Mouse (Mus musculus): ENCODE measurements around the gene Ift46.

Gene Ift46

GRCm38 (mm10) chr9:44767101-44768028, at the start of gene Ift46, which contains the start of gene Arcn1:
Gene Ift46, plus strand, starts transcription at chr9:44767908.
Gene Arcn1, minus strand, starts transcription at chr9:44767845.
- in situ Hi-C loops (cut with MboI; ENCODE audit: low pct_unique_long_range_greater_than_20kb in 1 of 2, low sequenced_read_pairs in 2 of 2, unreplicated experiment in 1 of 2), result no loop called here

GRCm38 (mm10) chr9:44718937-44719631, 48.6 kb upstream of the Ift46 start:
- in situ Hi-C loops (cut with MboI; ENCODE audit: low pct_unique_long_range_greater_than_20kb in 1 of 2, low sequenced_read_pairs in 2 of 2, unreplicated experiment in 1 of 2), result no loop called here

- in situ Hi-C loops (cut with MboI; ENCODE audit: low pct_unique_long_range_greater_than_20kb in 1 of 2, low sequenced_read_pairs in 2 of 2, unreplicated experiment in 1 of 2), result no loop called here
Observed at GRCm38 (mm10) chr9:44719632-44720357, 47.9 kb upstream of the Ift46 start.

GRCm38 (mm10) chr9:44720358-44721153, 47.2 kb upstream of the Ift46 start:
- in situ Hi-C loops (cut with MboI; ENCODE audit: low pct_unique_long_range_greater_than_20kb in 1 of 2, low sequenced_read_pairs in 2 of 2, unreplicated experiment in 1 of 2), result no loop called here

GRCm38 (mm10) chr9:44721154-44721876, 46.4 kb upstream of the Ift46 start:
- in situ Hi-C loops (cut with MboI; ENCODE audit: low pct_unique_long_range_greater_than_20kb in 1 of 2, low sequenced_read_pairs in 2 of 2, unreplicated experiment in 1 of 2), result no loop called here

- in situ Hi-C loops (cut with MboI; ENCODE audit: low pct_unique_long_range_greater_than_20kb in 1 of 2, low sequenced_read_pairs in 2 of 2, unreplicated experiment in 1 of 2), result no loop called here
Observed at GRCm38 (mm10) chr9:44721877-44722186, 45.9 kb upstream of the Ift46 start.

GRCm38 (mm10) chr9:44722575-44722974, 45.1 kb upstream of the Ift46 start:
- in situ Hi-C loops (cut with MboI; ENCODE audit: low pct_unique_long_range_greater_than_20kb in 1 of 2, low sequenced_read_pairs in 2 of 2, unreplicated experiment in 1 of 2), result no loop called here

- in situ Hi-C loops (cut with MboI; ENCODE audit: low pct_unique_long_range_greater_than_20kb in 1 of 2, low sequenced_read_pairs in 2 of 2, unreplicated experiment in 1 of 2), result no loop called here
Observed at GRCm38 (mm10) chr9:44723008-44723407, 44.7 kb upstream of the Ift46 start.

- in situ Hi-C loops (cut with MboI; ENCODE audit: low pct_unique_long_range_greater_than_20kb in 1 of 2, low sequenced_read_pairs in 2 of 2, unreplicated experiment in 1 of 2), result no loop called here
Observed at GRCm38 (mm10) chr9:44723521-44724041, 44.1 kb upstream of the Ift46 start.

- in situ Hi-C loops (cut with MboI; ENCODE audit: low pct_unique_long_range_greater_than_20kb in 1 of 2, low sequenced_read_pairs in 2 of 2, unreplicated experiment in 1 of 2), result no loop called here
Observed at GRCm38 (mm10) chr9:44724223-44724622, 43.5 kb upstream of the Ift46 start.

- in situ Hi-C loops (cut with MboI; ENCODE audit: low pct_unique_long_range_greater_than_20kb in 1 of 2, low sequenced_read_pairs in 2 of 2, unreplicated experiment in 1 of 2), result no loop called here
Observed at GRCm38 (mm10) chr9:44724665-44725064, 43.0 kb upstream of the Ift46 start.

GRCm38 (mm10) chr9:44726431-44727146, 41.1 kb upstream of the Ift46 start:
- in situ Hi-C loops (cut with MboI; ENCODE audit: low pct_unique_long_range_greater_than_20kb in 1 of 2, low sequenced_read_pairs in 2 of 2, unreplicated experiment in 1 of 2), result no loop called here

- in situ Hi-C loops (cut with MboI; ENCODE audit: low pct_unique_long_range_greater_than_20kb in 1 of 2, low sequenced_read_pairs in 2 of 2, unreplicated experiment in 1 of 2), result no loop called here
Observed at GRCm38 (mm10) chr9:44727441-44727840, 40.3 kb upstream of the Ift46 start.

GRCm38 (mm10) chr9:44732130-44732549, 35.6 kb upstream of the Ift46 start:
- in situ Hi-C loops (cut with MboI; ENCODE audit: low pct_unique_long_range_greater_than_20kb in 1 of 2, low sequenced_read_pairs in 2 of 2, unreplicated experiment in 1 of 2), result no loop called here

- in situ Hi-C loops (cut with MboI; ENCODE audit: low pct_unique_long_range_greater_than_20kb in 1 of 2, low sequenced_read_pairs in 2 of 2, unreplicated experiment in 1 of 2), result no loop called here
Observed at GRCm38 (mm10) chr9:44732921-44733530, 34.7 kb upstream of the Ift46 start.

- in situ Hi-C loops (cut with MboI; ENCODE audit: low pct_unique_long_range_greater_than_20kb in 1 of 2, low sequenced_read_pairs in 2 of 2, unreplicated experiment in 1 of 2), result no loop called here
Observed at GRCm38 (mm10) chr9:44733671-44734523, 33.8 kb upstream of the Ift46 start.

Data from mouse embryonic stem cell (cell line).